Mouse (Mus musculus) embryonic fibroblast, embryonic 13.5 days (primary cell): ENCODE measurements around the gene Tmem233. TPM values are rescaled to one million over a fixed set of nuclear protein-coding genes. Genes with fewer than 3 reads are reported as not detected.

Experiments
- H3K27ac ChIP-seq: 2 replicates; pipeline ENCODE4 v1.5.1; 2012; ENCODE audit warnings: low read length, control low read depth, inconsistent platforms; ENCODE audit not compliant: insufficient read depth
- H3K4me1 ChIP-seq: 2 replicates; pipeline ENCODE4 v1.6.1; 2011; ENCODE audit warnings: low read length; ENCODE audit not compliant: control insufficient read depth, insufficient read depth
- H3K4me3 ChIP-seq: 2 replicates; pipeline ENCODE4 v1.5.1; 2011; ENCODE audit warnings: mild to moderate bottlenecking, control low read depth, low read length; ENCODE audit not compliant: insufficient read depth
- CTCF ChIP-seq: IDR thresholded peaks from 2 replicates; pipeline ENCODE4 v1.5.1; 2011; ENCODE audit warnings: mild to moderate bottlenecking, control low read depth, low read length, moderate library complexity, borderline replicate concordance; ENCODE audit not compliant: insufficient read depth
- POLR2A ChIP-seq: IDR thresholded peaks from 2 replicates; pipeline ENCODE4 v1.6.1; 2011; ENCODE audit warnings: low read depth, mild to moderate bottlenecking, control low read depth, low read length, moderate library complexity
- polyA plus RNA-seq: library from polyadenylated mRNA; stranded (reverse); fragments of >200 nt; gene quantifications from 2 replicates; pipeline ENCODE4 v1.2.4, GENCODE M21; 2011; ENCODE audit warnings: low read depth; ENCODE audit not compliant: missing spikeins, insufficient read length

The Tmem233 gene
- not detected in 2 replicates for polyA plus RNA-seq

- no peaks in the 10 kb centered on the region for H3K4me1 ChIP-seq
- H3K27ac ChIP-seq, result no peak within 1 kb of the TSS
- TF ChIP-seq CTCF (no peak), POLR2A (no peak)
- H3K4me3 ChIP-seq, result no peak within 1 kb of the TSS
These were observed at the start of gene Tmem233 for GRCm38 (mm10) chr5:116083081-116083480. Tmem233 (minus strand) TSS chr5:116083244.

DNA sequence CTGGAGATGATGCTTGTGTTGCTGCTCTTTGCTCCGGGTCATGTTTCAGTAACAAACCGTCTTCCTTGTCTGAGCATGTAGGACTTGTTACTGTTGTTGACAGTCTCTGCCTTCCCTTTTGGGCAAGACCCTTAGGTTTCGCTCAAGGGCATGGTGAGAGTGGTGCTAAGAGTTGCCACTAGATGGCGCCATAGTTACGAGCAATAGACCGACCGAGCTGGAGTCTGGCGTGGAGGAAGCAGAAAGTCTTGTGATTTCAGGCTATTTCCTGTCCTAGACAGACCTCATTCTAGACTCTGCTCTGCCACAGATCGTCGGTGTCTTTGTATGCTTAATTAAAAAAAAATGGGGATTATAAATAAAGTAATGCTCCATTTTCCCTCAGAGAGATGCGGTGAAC is 40.3 kb upstream of the Tmem233 start:
- Histone ChIP-seq H3K27ac (no peak overlapping the region), H3K4me3 (no peak overlapping the region), H3K4me1 (no peaks in the 10 kb centered on the region)
- TF ChIP-seq POLR2A (no peak), CTCF (peak; percentile 90; the same call in 1 of the 2 replicates)

GRCm38 (mm10) chr5:116116567-116116966 is 33.5 kb upstream of the Tmem233 start:
- no peak overlapping the region for H3K4me3 ChIP-seq

DNA sequence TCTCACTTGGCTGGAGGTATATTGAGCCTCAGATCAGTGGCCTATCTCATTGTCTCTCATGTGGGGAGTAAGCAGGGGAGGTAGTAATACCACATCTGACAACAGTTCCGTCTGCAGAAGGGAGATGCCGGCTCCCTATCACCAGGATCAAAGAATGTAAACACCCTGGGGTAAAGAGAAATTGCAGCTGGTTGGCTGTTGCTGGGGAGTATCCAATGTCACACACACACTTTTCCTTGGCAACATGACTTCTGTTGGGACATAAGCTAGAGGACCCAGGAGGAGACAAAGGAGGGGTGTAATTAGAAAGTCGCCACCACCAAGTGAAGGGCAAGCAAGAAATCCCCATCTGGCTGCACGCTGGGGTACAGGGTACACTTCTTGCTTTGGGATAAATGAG is 33.1 kb upstream of the Tmem233 start:
- no peak overlapping the region for H3K4me3 ChIP-seq
- H3K4me1 ChIP-seq, result no peaks in the 10 kb centered on the region
- no peak for TF ChIP-seq POLR2A
- no peak for TF ChIP-seq CTCF
- no peak overlapping the region for H3K27ac ChIP-seq

More at GRCm38 (mm10) chr5:116116567-116116966, 33.5 kb upstream of the Tmem233 start:
- Histone ChIP-seq H3K27ac (no peak overlapping the region), H3K4me1 (no peaks in the 10 kb centered on the region)
- TF ChIP-seq POLR2A, result no peak
- TF ChIP-seq CTCF, result peak; percentile 45

DNA sequence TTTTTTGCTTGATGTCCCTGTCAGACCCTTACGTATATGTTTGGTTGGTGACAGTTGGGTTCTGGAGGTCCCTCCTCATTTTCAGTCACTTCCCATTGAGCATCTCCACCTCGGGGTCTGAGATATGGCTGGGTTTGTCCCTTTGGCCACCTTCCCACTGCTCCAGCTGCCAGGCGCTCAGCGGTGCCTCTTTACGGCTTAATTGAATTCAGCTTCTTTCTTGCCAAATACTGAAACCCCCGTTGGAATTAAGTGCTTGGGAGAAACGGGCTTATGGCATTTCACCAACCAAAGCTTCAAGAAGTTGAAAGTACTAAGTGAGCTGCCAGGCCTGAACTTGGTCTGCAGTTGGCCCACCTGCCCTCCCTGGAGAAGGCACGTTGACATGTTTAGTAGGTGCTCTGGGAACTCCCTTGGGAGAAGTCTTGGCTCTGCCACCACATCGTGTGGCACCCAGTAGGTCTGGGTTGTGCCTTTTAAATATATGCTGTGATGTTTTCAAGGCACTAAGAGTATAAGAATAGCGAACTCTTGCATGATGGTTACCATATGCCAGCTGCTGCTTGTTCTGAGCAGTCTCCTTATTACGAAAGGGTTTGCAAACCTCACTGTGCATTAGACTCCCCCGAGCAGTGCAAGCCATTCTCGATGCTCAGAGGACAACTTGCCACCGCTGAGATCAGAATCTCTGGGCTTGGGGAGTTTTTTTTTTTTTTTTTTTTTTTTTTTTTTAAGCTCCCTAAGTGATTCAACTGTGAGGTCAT is 32.2 kb upstream of the Tmem233 start:
- Histone ChIP-seq H3K27ac (no peak overlapping the region), H3K4me1 (no peaks in the 10 kb centered on the region), H3K4me3 (no peak overlapping the region)
- no peak for TF ChIP-seq POLR2A

DNA sequence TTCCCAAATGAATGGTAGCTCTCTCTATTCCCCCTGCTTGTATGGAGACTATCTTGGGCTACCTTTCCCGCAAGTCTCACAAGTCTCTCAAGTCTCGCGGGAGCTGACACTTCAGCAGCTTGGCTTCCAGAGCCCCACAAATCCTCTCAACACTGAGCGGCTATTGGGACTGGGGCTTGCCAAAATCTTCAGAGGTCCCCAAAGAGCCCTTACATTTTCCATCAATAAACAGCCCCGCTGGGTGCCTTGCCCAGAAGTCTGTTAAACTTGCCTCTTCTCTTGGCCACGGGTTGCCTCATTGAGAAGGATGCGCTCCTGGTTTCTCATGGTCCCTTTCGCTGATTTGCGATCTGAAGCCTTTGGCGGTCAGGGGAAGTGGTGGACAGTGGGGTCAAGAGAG is 25.6 kb upstream of the Tmem233 start:
- Histone ChIP-seq H3K4me3 (no peak overlapping the region), H3K4me1 (no peaks in the 10 kb centered on the region), H3K27ac (no peak overlapping the region)
- TF ChIP-seq CTCF (no peak), POLR2A (no peak)

DNA sequence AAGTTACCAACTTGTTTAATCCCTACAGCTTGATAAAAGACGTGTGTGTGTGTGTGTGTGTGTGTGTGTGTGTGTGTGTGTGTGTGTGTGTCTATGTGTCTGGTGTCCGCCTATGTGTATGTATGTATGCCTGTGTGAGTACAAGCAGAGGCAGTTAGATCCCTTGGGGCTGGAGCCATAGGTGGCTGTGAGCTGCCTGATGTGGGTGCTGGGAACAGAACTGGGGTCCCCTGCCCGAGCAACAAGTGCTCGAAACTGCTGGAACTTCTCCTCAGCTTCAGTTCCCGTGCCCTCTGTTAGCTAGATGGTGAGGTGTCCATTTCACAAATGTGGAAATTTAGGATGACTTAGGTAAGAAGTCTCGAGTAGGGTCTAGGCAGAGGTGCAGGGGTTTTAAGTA is 1.2 kb upstream of the Tmem233 start:
- no peak for TF ChIP-seq POLR2A
- TF ChIP-seq CTCF, result no peak
- H3K27ac ChIP-seq, result no peak overlapping the region
- no peak overlapping the region for H3K4me3 ChIP-seq

DNA sequence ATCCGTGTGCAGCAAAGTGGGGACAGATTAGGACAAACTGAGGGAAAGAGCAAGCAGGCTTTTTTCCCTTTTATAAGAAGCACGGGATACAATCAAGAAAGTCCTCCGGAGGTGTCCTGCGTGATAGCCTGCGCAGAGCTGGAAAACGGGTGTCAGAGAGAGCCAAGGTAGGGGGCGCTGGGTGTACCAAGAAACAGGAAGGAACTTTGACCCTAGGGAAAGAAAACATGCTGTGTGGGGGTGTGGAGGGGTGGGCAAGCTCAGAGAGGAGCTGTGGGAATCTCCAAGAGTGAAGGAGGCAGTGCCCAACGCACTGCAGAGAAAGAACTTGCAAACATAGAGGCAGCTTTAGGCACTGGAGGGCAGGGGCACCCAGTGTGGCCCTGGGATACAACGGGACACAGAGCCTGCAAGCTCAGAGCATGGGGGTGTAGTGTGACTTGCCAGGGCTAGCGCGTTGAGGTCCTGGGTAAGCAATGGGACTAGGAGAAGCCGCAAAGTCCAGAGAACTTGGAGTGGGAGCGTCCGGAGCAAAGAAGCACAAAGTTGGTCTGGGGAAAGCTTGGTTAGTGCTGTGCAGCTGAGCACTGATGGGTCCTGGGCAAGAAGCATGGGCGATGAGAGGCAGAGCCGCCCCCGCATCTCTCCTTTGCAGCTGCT is 673 bp downstream of the Tmem233 start:
- Histone ChIP-seq H3K4me1 (no peaks in the 10 kb centered on the region), H3K27ac (no peak overlapping the region), H3K4me3 (no peak overlapping the region)
- no peak for TF ChIP-seq POLR2A
- TF ChIP-seq CTCF, result no peak

More for the DNA sequence above, 1.2 kb upstream of the Tmem233 start:
- no peaks in the 10 kb centered on the region for H3K4me1 ChIP-seq

DNA sequence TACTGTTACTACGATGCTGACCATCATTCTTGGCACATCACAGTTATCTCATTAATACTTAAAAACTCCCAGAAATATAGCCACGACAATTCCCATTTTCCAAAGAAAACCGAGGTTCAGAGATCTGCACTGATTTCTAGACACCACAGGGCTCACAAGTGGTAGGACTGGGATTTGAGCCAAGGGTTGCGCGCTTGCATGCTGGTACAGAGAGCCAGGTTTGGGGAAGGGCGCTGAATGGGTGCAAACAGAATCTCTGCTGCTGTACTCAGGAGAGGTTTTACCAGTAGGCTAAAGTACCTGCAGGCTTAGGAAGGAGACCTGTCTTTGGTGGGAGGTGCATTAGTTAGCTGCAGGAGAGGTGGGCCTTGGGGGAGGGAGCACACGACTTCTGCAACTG is 1.4 kb downstream of the Tmem233 start:
- H3K27ac ChIP-seq, result no peak overlapping the region
- no peak for TF ChIP-seq CTCF
- no peak overlapping the region for H3K4me3 ChIP-seq
- no peaks in the 10 kb centered on the region for H3K4me1 ChIP-seq

DNA sequence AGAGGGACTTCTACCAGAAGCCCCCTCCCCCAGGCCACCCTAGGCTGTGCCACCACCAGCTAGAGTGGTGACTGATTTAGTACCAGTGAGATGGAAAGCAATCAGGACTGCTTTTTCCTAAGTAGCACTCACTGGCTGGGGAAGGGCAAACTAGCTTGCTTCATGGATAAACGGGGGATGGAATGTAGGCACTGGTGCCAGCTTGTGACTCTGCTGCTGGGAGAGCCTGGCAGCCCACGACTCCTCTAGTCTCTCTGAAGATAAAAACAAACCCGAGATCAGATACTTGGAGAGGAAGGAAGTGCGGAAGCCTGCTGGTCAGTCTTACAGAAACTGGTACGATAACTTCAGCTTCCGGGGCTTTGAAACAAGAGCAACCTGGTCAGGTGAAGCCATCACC is 2.3 kb downstream of the Tmem233 start:
- no peak overlapping the region for H3K27ac ChIP-seq
- TF ChIP-seq CTCF (no peak), POLR2A (no peak)
- no peaks in the 10 kb centered on the region for H3K4me1 ChIP-seq
- no peak overlapping the region for H3K4me3 ChIP-seq
